Mouse (Mus musculus): ENCODE measurements around the gene Lhx8.

Gene Lhx8

GRCm38 (mm10) chr3:154330181-154331002 lies at the start of gene Lhx8:
Lhx8 (minus strand) TSS chr3:154330659.
- no peak for DNase-seq (ENCODE audit: low spot score)

GRCm38 (mm10) chr3:154373536-154373935 lies 43.1 kb upstream of the Lhx8 start:
- DNase-seq (ENCODE audit: low spot score) = no peak

- DNase-seq (ENCODE audit: low spot score) = no peak
Observed at GRCm38 (mm10) chr3:154372688-154373087, 42.2 kb upstream of the Lhx8 start.

GRCm38 (mm10) chr3:154367327-154367726 lies 36.9 kb upstream of the Lhx8 start:
- DNase-seq (ENCODE audit: low spot score) = no peak

GRCm38 (mm10) chr3:154364604-154365209 lies 34.2 kb upstream of the Lhx8 start:
- peak; percentile 66 for DNase-seq (ENCODE audit: low spot score)

- DNase-seq (ENCODE audit: low spot score) = no peak
Observed at GRCm38 (mm10) chr3:154363507-154363906, 33.0 kb upstream of the Lhx8 start.

- no peak for DNase-seq (ENCODE audit: low spot score)
Observed at GRCm38 (mm10) chr3:154359231-154359630, 28.8 kb upstream of the Lhx8 start.

- DNase-seq (ENCODE audit: low spot score) = no peak
Observed at GRCm38 (mm10) chr3:154340294-154340914, 9.9 kb upstream of the Lhx8 start.

GRCm38 (mm10) chr3:154339649-154340260 lies 9.3 kb upstream of the Lhx8 start:
- no peak for DNase-seq (ENCODE audit: low spot score)

GRCm38 (mm10) chr3:154334806-154335205 lies 4.3 kb upstream of the Lhx8 start:
- no peak for DNase-seq (ENCODE audit: low spot score)

GRCm38 (mm10) chr3:154333401-154333999 lies 3.0 kb upstream of the Lhx8 start:
- no peak for DNase-seq (ENCODE audit: low spot score)

- DNase-seq (ENCODE audit: low spot score) = no peak
Observed at GRCm38 (mm10) chr3:154332941-154333340, 2.5 kb upstream of the Lhx8 start.

- no peak for DNase-seq (ENCODE audit: low spot score)
Observed at GRCm38 (mm10) chr3:154332213-154332530, 1.7 kb upstream of the Lhx8 start.

GRCm38 (mm10) chr3:154331506-154332212 lies 1.2 kb upstream of the Lhx8 start:
- DNase-seq (ENCODE audit: low spot score) = no peak

GRCm38 (mm10) chr3:154331003-154331340 lies 513 bp upstream of the Lhx8 start:
- DNase-seq (ENCODE audit: low spot score) = no peak

GRCm38 (mm10) chr3:154329323-154330180 lies 907 bp downstream of the Lhx8 start:
- DNase-seq (ENCODE audit: low spot score) = no peak

- DNase-seq (ENCODE audit: low spot score) = no peak
Observed at GRCm38 (mm10) chr3:154328721-154329322, 1.6 kb downstream of the Lhx8 start.

GRCm38 (mm10) chr3:154327883-154328720 lies 2.4 kb downstream of the Lhx8 start:
- DNase-seq (ENCODE audit: low spot score) = peak; percentile 52

- no peak for DNase-seq (ENCODE audit: low spot score)
Observed at GRCm38 (mm10) chr3:154327110-154327882, 3.2 kb downstream of the Lhx8 start.

Measured in testis, postnatal 10 days (tissue).